Mouse (Mus musculus): ENCODE data around the gene Large1. TPM values are rescaled to one million over a fixed set of nuclear protein-coding genes. Genes with fewer than 3 reads are reported as not detected.
"Not testable (repeated sequence)": the region's sequence is repeated elsewhere in the genome, so short reads cannot be mapped to it uniquely, and the experiment has no call there.

Gene Large1
- polyA plus RNA-seq, 1 experiment from 2014 or later, result 4.9 TPM

DNA sequence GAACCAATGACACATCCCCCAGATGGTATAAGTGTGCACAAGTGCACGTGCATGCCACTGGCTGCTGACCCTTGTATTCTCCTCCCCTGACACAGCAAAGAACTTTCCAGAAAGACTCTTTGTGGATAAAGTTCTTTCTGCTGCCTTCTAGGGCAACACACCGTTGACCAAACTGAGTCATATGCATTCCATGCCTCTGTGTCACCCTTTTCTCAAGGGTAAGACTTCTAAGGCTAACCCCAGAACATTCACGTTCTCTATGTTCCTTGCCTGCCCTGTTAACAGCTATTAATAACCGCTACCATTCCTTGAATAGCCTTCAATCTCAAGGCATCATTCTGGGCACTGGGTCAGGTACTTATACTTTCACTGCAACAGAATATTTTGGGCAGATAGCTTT, 77.3 kb downstream of the Large1 start:
- H3K27me3 ChIP-seq (ENCODE audit: control insufficient read depth, insufficient read depth, low read length), result no peaks in the 10 kb centered on the region
- H3K27ac ChIP-seq (ENCODE audit: low read length), result no peak overlapping the region
- no peak for ATAC-seq (ENCODE audit: insufficient read depth, low FRiP score)
- H3K4me3 ChIP-seq (replicated peaks; ENCODE audit: low read length), result no peak overlapping the region
- H3K9ac ChIP-seq (ENCODE audit: low read length), result no peak overlapping the region
- 69% methylated on average over 4 of the region's 4 CpGs for WGBS
- no peaks in the 10 kb centered on the region for H3K4me1 ChIP-seq (ENCODE audit: control insufficient read depth, insufficient read depth, low read length)
- no peaks in the 10 kb centered on the region for H3K9me3 ChIP-seq (replicated peaks; ENCODE audit: control insufficient read depth, low read length)
- no peak overlapping the region for H3K4me2 ChIP-seq (ENCODE audit: low read depth, low read length)
- no peaks in the 10 kb centered on the region for H3K36me3 ChIP-seq (ENCODE audit: control insufficient read depth, insufficient read depth, low read length)

- 53% methylated on average over 4 of the region's 4 CpGs for WGBS
- not testable (repeated sequence) for ATAC-seq (ENCODE audit: insufficient read depth, low FRiP score); H3K4me3 ChIP-seq (replicated peaks; ENCODE audit: low read length); H3K27me3 ChIP-seq (ENCODE audit: control insufficient read depth, insufficient read depth, low read length); H3K9ac ChIP-seq (ENCODE audit: low read length); H3K4me1 ChIP-seq (ENCODE audit: control insufficient read depth, insufficient read depth, low read length); H3K36me3 ChIP-seq (ENCODE audit: control insufficient read depth, insufficient read depth, low read length); H3K9me3 ChIP-seq (replicated peaks; ENCODE audit: control insufficient read depth, low read length); H3K27ac ChIP-seq (ENCODE audit: low read length); H3K4me2 ChIP-seq (ENCODE audit: low read depth, low read length)
Observed at GRCm38 (mm10) chr8:73275445-73275844, 77.9 kb downstream of the Large1 start.

- H3K36me3 ChIP-seq (ENCODE audit: control insufficient read depth, insufficient read depth, low read length), result no peaks in the 10 kb centered on the region
- H3K9me3 ChIP-seq (replicated peaks; ENCODE audit: control insufficient read depth, low read length), result no peaks in the 10 kb centered on the region
- H3K4me1 ChIP-seq (ENCODE audit: control insufficient read depth, insufficient read depth, low read length), result no peaks in the 10 kb centered on the region
- H3K27me3 ChIP-seq (ENCODE audit: control insufficient read depth, insufficient read depth, low read length), result no peaks in the 10 kb centered on the region
- no peak overlapping the region for H3K4me2 ChIP-seq (ENCODE audit: low read depth, low read length)
- no peak overlapping the region for H3K27ac ChIP-seq (ENCODE audit: low read length)
- no peak for ATAC-seq (ENCODE audit: insufficient read depth, low FRiP score)
- no peak overlapping the region for H3K9ac ChIP-seq (ENCODE audit: low read length)
- no peak overlapping the region for H3K4me3 ChIP-seq (replicated peaks; ENCODE audit: low read length)
Observed at GRCm38 (mm10) chr8:73273150-73273549, 80.2 kb downstream of the Large1 start.

DNA sequence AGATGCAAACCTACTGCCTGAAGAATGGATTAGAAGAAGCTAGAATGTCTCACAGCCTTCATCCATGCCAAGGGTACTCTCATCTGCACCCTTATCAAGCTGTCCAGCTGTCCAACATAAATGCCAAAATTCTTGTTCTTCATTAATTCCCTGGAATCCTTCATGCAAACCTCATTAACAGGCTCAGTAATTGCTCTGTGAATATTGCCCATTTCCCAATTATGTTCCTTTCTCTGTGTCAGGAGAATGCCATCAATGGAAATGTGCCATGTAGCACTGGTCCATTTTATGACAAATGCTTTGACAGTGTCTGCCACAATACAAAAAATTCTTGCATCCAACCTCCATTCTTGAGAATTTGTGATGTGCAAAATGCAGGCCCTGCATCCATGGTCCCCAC, 82.3 kb downstream of the Large1 start:
- Histone ChIP-seq H3K9ac (ENCODE audit: low read length) (no peak overlapping the region), H3K27me3 (ENCODE audit: control insufficient read depth, insufficient read depth, low read length) (no peaks in the 10 kb centered on the region), H3K4me1 (ENCODE audit: control insufficient read depth, insufficient read depth, low read length) (no peaks in the 10 kb centered on the region), H3K4me2 (ENCODE audit: low read depth, low read length) (no peak overlapping the region), H3K9me3 (replicated peaks; ENCODE audit: control insufficient read depth, low read length) (no peaks in the 10 kb centered on the region), H3K36me3 (ENCODE audit: control insufficient read depth, insufficient read depth, low read length) (no peaks in the 10 kb centered on the region), H3K27ac (ENCODE audit: low read length) (no peak overlapping the region), H3K4me3 (replicated peaks; ENCODE audit: low read length) (no peak overlapping the region)
- no peak for ATAC-seq (ENCODE audit: insufficient read depth, low FRiP score)

DNA sequence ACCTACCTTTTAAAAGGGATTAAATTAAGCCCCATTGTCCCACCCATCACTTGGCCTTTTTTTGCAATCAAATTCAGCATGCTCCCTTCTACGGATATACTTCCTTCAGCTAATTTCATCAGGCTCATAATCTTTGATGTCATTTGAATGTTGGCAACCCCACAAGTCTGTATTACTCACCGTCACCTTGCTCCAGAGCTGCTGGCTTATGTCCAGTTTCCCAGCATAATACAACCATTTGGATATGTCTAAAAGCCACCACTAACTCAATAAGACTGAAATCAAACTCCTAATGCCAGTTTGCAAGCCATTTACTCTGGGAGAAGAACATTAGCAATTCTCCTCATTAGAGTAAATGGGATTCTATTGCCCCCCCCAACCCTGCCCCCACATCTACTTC, 95.4 kb downstream of the Large1 start:
- Histone ChIP-seq H3K27ac (ENCODE audit: low read length) (no peak overlapping the region), H3K36me3 (ENCODE audit: control insufficient read depth, insufficient read depth, low read length) (no peaks in the 10 kb centered on the region), H3K4me1 (ENCODE audit: control insufficient read depth, insufficient read depth, low read length) (no peaks in the 10 kb centered on the region), H3K9me3 (replicated peaks; ENCODE audit: control insufficient read depth, low read length) (peaks cover 5% of the 10 kb centered on the region), H3K4me2 (ENCODE audit: low read depth, low read length) (no peak overlapping the region), H3K27me3 (ENCODE audit: control insufficient read depth, insufficient read depth, low read length) (no peaks in the 10 kb centered on the region), H3K4me3 (replicated peaks; ENCODE audit: low read length) (no peak overlapping the region), H3K9ac (ENCODE audit: low read length) (no peak overlapping the region)
- 53% methylated on average over 2 of the region's 2 CpGs for WGBS
- no peak for ATAC-seq (ENCODE audit: insufficient read depth, low FRiP score)

DNA sequence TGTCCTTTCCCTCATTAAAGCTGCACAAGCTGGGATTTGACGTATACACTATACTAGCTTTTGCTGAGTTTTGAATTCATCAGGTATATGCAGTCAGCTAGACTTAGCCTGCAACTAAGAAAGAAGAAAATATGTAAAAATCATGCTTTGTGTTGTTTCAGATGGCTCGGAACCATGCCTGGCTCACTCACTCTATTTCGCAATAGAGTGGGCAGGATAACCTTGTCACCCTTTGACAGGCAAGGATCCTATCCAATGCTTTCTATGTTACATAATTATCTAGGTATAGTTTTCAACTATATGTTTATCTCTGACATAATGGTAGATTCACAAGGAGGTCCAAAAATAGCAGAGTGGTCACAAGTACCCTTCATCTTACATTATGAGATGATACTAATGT, 109.2 kb downstream of the Large1 start:
- peaks cover 7% of the 10 kb centered on the region for H3K9me3 ChIP-seq (replicated peaks; ENCODE audit: control insufficient read depth, low read length)
- H3K27ac ChIP-seq (ENCODE audit: low read length), result no peak overlapping the region
- no peak overlapping the region for H3K4me2 ChIP-seq (ENCODE audit: low read depth, low read length)
- 94% methylated on average over 3 of the region's 3 CpGs for WGBS
- H3K27me3 ChIP-seq (ENCODE audit: control insufficient read depth, insufficient read depth, low read length), result no peaks in the 10 kb centered on the region
- H3K4me3 ChIP-seq (replicated peaks; ENCODE audit: low read length), result no peak overlapping the region
- no peaks in the 10 kb centered on the region for H3K4me1 ChIP-seq (ENCODE audit: control insufficient read depth, insufficient read depth, low read length)
- no peaks in the 10 kb centered on the region for H3K36me3 ChIP-seq (ENCODE audit: control insufficient read depth, insufficient read depth, low read length)
- no peak for ATAC-seq (ENCODE audit: insufficient read depth, low FRiP score)
- H3K9ac ChIP-seq (ENCODE audit: low read length), result no peak overlapping the region

DNA sequence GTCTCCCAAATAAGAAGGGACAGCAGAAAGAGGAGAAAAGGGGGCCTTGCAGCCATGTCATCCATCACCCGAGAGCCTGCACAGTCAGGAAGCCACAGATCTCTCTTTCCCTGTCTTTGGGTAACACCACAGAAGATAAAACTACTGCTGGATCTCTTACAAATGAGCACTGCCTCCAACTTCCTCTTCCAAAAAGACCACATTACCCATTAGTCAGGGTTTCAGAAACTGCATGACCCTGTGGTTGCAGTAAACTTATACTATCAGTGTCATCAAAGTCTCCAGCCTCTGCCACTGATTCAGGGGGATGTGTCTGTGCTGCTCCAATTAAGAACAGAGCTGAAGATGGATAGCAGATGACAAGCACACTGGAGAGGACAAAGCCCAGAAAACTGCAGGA, 111.3 kb downstream of the Large1 start:
- 72% methylated on average over 1 of the region's 1 CpGs for WGBS
- no peak overlapping the region for H3K4me2 ChIP-seq (ENCODE audit: low read depth, low read length)
- no peak overlapping the region for H3K4me3 ChIP-seq (replicated peaks; ENCODE audit: low read length)
- H3K4me1 ChIP-seq (ENCODE audit: control insufficient read depth, insufficient read depth, low read length), result no peaks in the 10 kb centered on the region
- peaks cover 7% of the 10 kb centered on the region for H3K9me3 ChIP-seq (replicated peaks; ENCODE audit: control insufficient read depth, low read length)
- H3K27ac ChIP-seq (ENCODE audit: low read length), result no peak overlapping the region
- H3K27me3 ChIP-seq (ENCODE audit: control insufficient read depth, insufficient read depth, low read length), result no peaks in the 10 kb centered on the region
- H3K36me3 ChIP-seq (ENCODE audit: control insufficient read depth, insufficient read depth, low read length), result no peaks in the 10 kb centered on the region
- no peak overlapping the region for H3K9ac ChIP-seq (ENCODE audit: low read length)
- no peak for ATAC-seq (ENCODE audit: insufficient read depth, low FRiP score)

GRCm38 (mm10) chr8:73234209-73234608, 119.1 kb downstream of the Large1 start:
- WGBS, result 97% methylated on average over 1 of the region's 1 CpGs

DNA sequence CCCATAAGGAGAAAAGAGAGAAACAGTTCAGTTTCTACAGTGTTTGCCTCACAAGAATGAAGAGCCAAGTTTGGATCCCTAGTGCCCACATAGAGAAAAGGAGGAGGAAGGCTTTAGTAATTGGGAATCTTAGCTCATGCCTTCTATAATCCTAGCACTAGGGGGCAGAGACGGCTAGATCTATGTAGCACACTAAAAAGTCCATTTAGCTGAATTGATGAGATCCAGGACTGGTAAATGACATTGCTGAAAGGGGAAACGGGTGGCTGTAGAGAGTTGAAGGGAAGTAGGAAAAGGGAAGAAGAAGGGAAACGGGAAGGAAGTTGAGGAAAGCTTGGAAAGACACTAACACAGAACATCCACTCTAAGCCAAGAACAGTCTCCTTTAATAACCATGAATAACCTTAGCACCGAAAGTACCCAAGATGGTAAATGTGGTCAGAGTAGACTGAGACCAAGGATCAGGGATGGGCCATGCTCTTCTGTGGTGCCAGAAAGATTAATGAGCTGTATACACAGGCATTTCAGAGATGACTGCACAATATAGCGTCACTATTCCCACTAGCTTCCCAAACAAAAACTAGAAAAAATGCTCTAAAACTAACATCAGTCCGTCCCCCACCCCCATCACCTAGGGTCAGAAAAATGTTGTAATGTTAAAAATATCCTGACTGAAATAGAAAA, 119.8 kb downstream of the Large1 start:
- WGBS, result 33% methylated on average over 6 of the region's 6 CpGs
- ATAC-seq (ENCODE audit: insufficient read depth, low FRiP score), result 0 out of 2 replicates have a peak, but pooled peaks have one; percentile 40

More at GRCm38 (mm10) chr8:73234209-73234608, 119.1 kb downstream of the Large1 start:
- Histone ChIP-seq H3K9me3 (replicated peaks; ENCODE audit: control insufficient read depth, low read length) (no peaks in the 10 kb centered on the region), H3K4me2 (ENCODE audit: low read depth, low read length) (no peak overlapping the region), H3K4me1 (ENCODE audit: control insufficient read depth, insufficient read depth, low read length) (no peaks in the 10 kb centered on the region), H3K4me3 (replicated peaks; ENCODE audit: low read length) (no peak overlapping the region), H3K27ac (ENCODE audit: low read length) (no peak overlapping the region), H3K27me3 (ENCODE audit: control insufficient read depth, insufficient read depth, low read length) (no peaks in the 10 kb centered on the region), H3K9ac (ENCODE audit: low read length) (no peak overlapping the region), H3K36me3 (ENCODE audit: control insufficient read depth, insufficient read depth, low read length) (no peaks in the 10 kb centered on the region)
- no peak for ATAC-seq (ENCODE audit: insufficient read depth, low FRiP score)

More for the DNA sequence above, 119.8 kb downstream of the Large1 start:
- Histone ChIP-seq H3K4me2 (ENCODE audit: low read depth, low read length) (no peak overlapping the region), H3K4me3 (replicated peaks; ENCODE audit: low read length) (no peak overlapping the region), H3K27ac (ENCODE audit: low read length) (no peak overlapping the region), H3K9ac (ENCODE audit: low read length) (no peak overlapping the region), H3K36me3 (ENCODE audit: control insufficient read depth, insufficient read depth, low read length) (no peaks in the 10 kb centered on the region), H3K27me3 (ENCODE audit: control insufficient read depth, insufficient read depth, low read length) (no peaks in the 10 kb centered on the region), H3K4me1 (ENCODE audit: control insufficient read depth, insufficient read depth, low read length) (no peaks in the 10 kb centered on the region), H3K9me3 (replicated peaks; ENCODE audit: control insufficient read depth, low read length) (no peaks in the 10 kb centered on the region)

Measured in stomach, embryonic 16.5 days (tissue).